26 mouse cellular contexts compared by ENCODE assay signal in genomic region chr9:31901781-31902180, GRCm38 (mm10). TPM values are rescaled to one million over a fixed set of nuclear protein-coding genes. Genes with fewer than 3 reads are reported as not detected.
DNase-seq lines count a peak whose midpoint lies in the region; ATAC-seq lines count a peak whose summit lies in the region.
"Had no signal": no experiment of that assay in that cellular context is flagged by ENCODE, and none has a peak within 500 bp of the region (broad histone marks: within the 10 kb centered on the region; RNA-seq: fewer than 3 reads in every experiment).

No protein-coding gene starts in this region.

- no peaks in the 10 kb centered on the region for H3K4me1 ChIP-seq in forebrain, embryonic 15.5 days
- H3K4me1 ChIP-seq: forebrain, embryonic 13.5 days; heart, embryonic 12.5 days; heart, embryonic 15.5 days; hindbrain, embryonic 10.5 days; hindbrain, embryonic 13.5 days had no signal

- H3K4me2 ChIP-seq in forebrain, embryonic 15.5 days (replicated peaks) = no peak overlapping the region
- H3K4me2 ChIP-seq: forebrain, embryonic 13.5 days; heart, embryonic 12.5 days; heart, embryonic 15.5 days; hindbrain, embryonic 13.5 days had no signal

- no peaks in the 10 kb centered on the region for H3K9me3 ChIP-seq in forebrain, embryonic 15.5 days
- H3K9me3 ChIP-seq: forebrain, embryonic 10.5 days; forebrain, embryonic 13.5 days; heart, embryonic 12.5 days; heart, embryonic 15.5 days; hindbrain, embryonic 10.5 days; hindbrain, embryonic 13.5 days had no signal

- H3K9ac ChIP-seq in forebrain, embryonic 15.5 days (replicated peaks) = no peak overlapping the region
- H3K9ac ChIP-seq: forebrain, embryonic 13.5 days; forebrain, postnatal 0 days; heart, embryonic 12.5 days; heart, embryonic 15.5 days; hindbrain, embryonic 13.5 days had no signal

- no peak overlapping the region for H3K4me3 ChIP-seq in forebrain, embryonic 15.5 days
- H3K4me3 ChIP-seq: forebrain, embryonic 10.5 days; forebrain, embryonic 13.5 days; heart, embryonic 12.5 days; heart, embryonic 15.5 days; hindbrain, embryonic 10.5 days; hindbrain, embryonic 13.5 days had no signal

- WGBS in forebrain, embryonic 15.5 days = 85% methylated on average over 2 of the region's 2 CpGs

- no peak overlapping the region for H3K27ac ChIP-seq in forebrain, embryonic 15.5 days (replicated peaks)
- H3K27ac ChIP-seq: forebrain, embryonic 10.5 days; forebrain, embryonic 13.5 days; heart, embryonic 15.5 days; hindbrain, embryonic 10.5 days; hindbrain, embryonic 13.5 days had no signal

- H3K36me3 ChIP-seq in forebrain, embryonic 15.5 days = no peaks in the 10 kb centered on the region
- H3K36me3 ChIP-seq: forebrain, embryonic 10.5 days; heart, embryonic 12.5 days; heart, embryonic 15.5 days; hindbrain, embryonic 10.5 days; hindbrain, embryonic 13.5 days had no signal

- no peak for ATAC-seq in cerebellum, adult (ENCODE audit: insufficient number of reproducible peaks, low FRiP score, low TSS enrichment)
- no peak for ATAC-seq in forebrain, embryonic 15.5 days (replicated peaks)
- ATAC-seq: forebrain, embryonic 13.5 days; forebrain, postnatal 0 days; hindbrain, embryonic 16.5 days; intestine, embryonic 16.5 days had no signal

- no peaks in the 10 kb centered on the region for H3K27me3 ChIP-seq in forebrain, embryonic 15.5 days
- H3K27me3 ChIP-seq: heart, embryonic 15.5 days; hindbrain, embryonic 13.5 days had no signal

- DNase-seq in adrenal gland, postnatal 36 days = peak; percentile 5 to 37
- DNase-seq in adrenal gland, postnatal 25 days = no peak
- peak; percentile 22 to 24 for DNase-seq in layer of hippocampus, adult 18-20 months (ENCODE audit: low spot score in 2 of 2)
- no peak for DNase-seq in layer of hippocampus, adult 11-12 months (ENCODE audit: low spot score)
- DNase-seq in 3T3-L1 (ENCODE audit: low read depth, low spot score) = peak; percentile 27
- DNase-seq in Muller cell, postnatal 12 days (ENCODE audit: inconsistent ontology term) = peak; percentile 85
- DNase-seq: cerebellum, adult 18-20 months; cerebellum, adult 9-10 months; cerebellum, postnatal 14 days; forebrain, postnatal 0 days; gastrocnemius, postnatal 10 days; gastrocnemius, postnatal 36 days; heart, postnatal 10 days; heart, postnatal 36 days; kidney, adult 18-20 months had no signal

RNA-seq across cellular contexts. Expression of gene Barx2, which starts 11.5 kb away (rescaled TPM):
- not detected for total RNA-seq in adrenal gland, postnatal 36 days (2021)
- total RNA-seq in adrenal gland, postnatal 25 days (2021) = not detected in 2 replicates
- total RNA-seq in layer of hippocampus, adult 18-20 months (2021) = under 1 TPM; 0.71 to 0.84 TPM
- polyA plus RNA-seq in forebrain, embryonic 15.5 days (2015; fragmentation: Nextera tagmentation; extraction: Ambion mirVana) = 0.15 and 0.22 TPM in 2 replicates
- total RNA-seq: granulocyte monocyte progenitor cell, adult 5-6 weeks; heart, postnatal 10 days; heart, postnatal 36 days had no signal
- polyA plus RNA-seq: forebrain, embryonic 10.5 days; forebrain, embryonic 13.5 days; heart, embryonic 12.5 days; heart, embryonic 15.5 days; hindbrain, embryonic 13.5 days had no signal

Comparison
In these comparisons a context has a peak if more than half of its experiments do, and no peak if none do; other contexts are left out.
1. DNase-seq: peak in adrenal gland, postnatal 36 days (2 of 2), layer of hippocampus, adult 18-20 months (2 of 2), 3T3-L1 (single experiment) and Muller cell, postnatal 12 days (single experiment); none in adrenal gland, postnatal 25 days (single experiment) and layer of hippocampus, adult 11-12 months (single experiment).